Mouse (Mus musculus): Measurements from ENCODE around the gene Pnmt. TPM values are rescaled to one million over a fixed set of nuclear protein-coding genes. Genes with fewer than 3 reads are reported as not detected.

Gene Pnmt
- total and polyA plus RNA-seq, 3 experiments, result not detected

DNA sequence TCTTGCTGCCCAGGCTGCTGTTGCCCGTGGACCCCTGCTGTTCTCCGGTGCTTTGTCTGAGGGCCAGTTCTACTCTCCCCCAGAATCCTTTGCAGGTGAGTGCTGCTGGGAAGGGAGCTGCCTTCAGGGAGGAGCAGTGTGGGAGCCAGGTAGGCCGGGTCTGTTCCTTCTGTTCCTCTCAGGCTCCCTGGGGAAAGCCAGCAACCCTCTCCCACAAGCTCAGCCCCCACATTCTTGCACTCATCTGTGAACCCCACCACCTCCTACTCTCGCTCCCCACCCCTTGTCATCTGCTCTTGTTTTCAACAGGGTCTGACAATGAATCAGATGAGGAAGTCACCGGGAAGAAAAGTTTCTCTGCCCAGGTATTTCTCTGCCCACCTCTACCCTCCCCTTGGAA is 9.5 kb upstream of the Pnmt start:
- Histone ChIP-seq H3K36me3 (replicated peaks in 1 of 2; ENCODE audit: control insufficient read depth in 1 of 2, insufficient read depth in 1 of 2, low read length in 1 of 2) (peaks cover 65 to 93% of the 10 kb centered on the region in 2 experiments), H3K4me1 (ENCODE audit: control insufficient read depth in 1 of 2, insufficient read depth in 2 of 2) (no peaks in the 10 kb centered on the region), H3K27ac (ENCODE audit: insufficient read depth, low read depth) (no peak overlapping the region), H3K79me2 (replicated peaks; ENCODE audit: control insufficient read depth, extremely low read depth, insufficient read depth, poor library complexity, severe bottlenecking) (no peaks in the 10 kb centered on the region), H3K4me2 (ENCODE audit: insufficient read depth, low read depth, poor library complexity, severe bottlenecking) (no peak overlapping the region), H3K4me3 (replicated peaks in 1 of 3; ENCODE audit: low read depth in 2 of 3, low read length in 2 of 3, poor library complexity in 1 of 3) (no peak overlapping the region), H3K9ac (ENCODE audit: insufficient read depth, low read depth) (no peak overlapping the region), H3K9me3 (replicated peaks; ENCODE audit: low read length) (no peaks in the 10 kb centered on the region), H3K27me3 (replicated peaks) (no peaks in the 10 kb centered on the region)
- no peak for DNase-seq (ENCODE audit: extremely low read depth)
- in situ Hi-C loops (cut with MboI; ENCODE audit: low pct_ligation_motif_present, low pct_unique_long_range_greater_than_20kb, low sequenced_read_pairs), result no loop called here
- TF ChIP-seq IRF4 (IDR thresholded peaks at IDR 0.05; ENCODE audit: low read depth, low read length) (no peak), TBP (conservative IDR thresholded peaks at IDR 0.05; ENCODE audit: low read depth, low read length) (no peak), MAX (IDR thresholded peaks at IDR 0.05; ENCODE audit: low read length) (no peak), CHD1 (IDR thresholded peaks at IDR 0.05; ENCODE audit: low read depth, low read length) (no peak), USF1 (IDR thresholded peaks at IDR 0.05; ENCODE audit: low read depth, low read length) (no peak), MAZ (IDR thresholded peaks at IDR 0.05; ENCODE audit: low read depth, low read length) (no peak), E2F4 (IDR thresholded peaks at IDR 0.05; ENCODE audit: insufficient replicate concordance, low read depth, low read length) (no peak), KAT2A (IDR thresholded peaks at IDR 0.05; ENCODE audit: insufficient replicate concordance, low read length) (no peak), ZKSCAN1 (IDR thresholded peaks at IDR 0.05; ENCODE audit: borderline replicate concordance, low read depth, low read length) (no peak), POLR2A (IDR thresholded peaks at IDR 0.05; ENCODE audit: low read depth, low read length) (no peak), GABPA (IDR thresholded peaks at IDR 0.05; ENCODE audit: insufficient replicate concordance, low read depth, low read length) (no peak)
- dilution Hi-C loops (cut with MboI; ENCODE audit: extremely low pct_ligation_motif_present, extremely low pct_unique_long_range_greater_than_20kb, low sequenced_read_pairs), result no loop called here

- no peak for DNase-seq (ENCODE audit: extremely low read depth)
- H3K27ac ChIP-seq (ENCODE audit: insufficient read depth, low read depth), result no peak overlapping the region
- dilution Hi-C loops (cut with MboI; ENCODE audit: extremely low pct_ligation_motif_present, extremely low pct_unique_long_range_greater_than_20kb, low sequenced_read_pairs) (no loop called here), in situ Hi-C loops (cut with MboI; ENCODE audit: low pct_ligation_motif_present, low pct_unique_long_range_greater_than_20kb, low sequenced_read_pairs) (no loop called here)
- H3K36me3 ChIP-seq (replicated peaks in 1 of 2; ENCODE audit: control insufficient read depth in 1 of 2, insufficient read depth in 1 of 2, low read length in 1 of 2), result peaks cover 62 to 87% of the 10 kb centered on the region in 2 experiments
- no peak overlapping the region for H3K4me3 ChIP-seq (replicated peaks in 1 of 3; ENCODE audit: low read depth in 2 of 3, low read length in 2 of 3, poor library complexity in 1 of 3)
- H3K4me2 ChIP-seq (ENCODE audit: insufficient read depth, low read depth, poor library complexity, severe bottlenecking), result no peak overlapping the region
- H3K79me2 ChIP-seq (replicated peaks; ENCODE audit: control insufficient read depth, extremely low read depth, insufficient read depth, poor library complexity, severe bottlenecking), result no peaks in the 10 kb centered on the region
- no peaks in the 10 kb centered on the region for H3K9me3 ChIP-seq (replicated peaks; ENCODE audit: low read length)
- no peaks in the 10 kb centered on the region for H3K4me1 ChIP-seq (ENCODE audit: control insufficient read depth in 1 of 2, insufficient read depth in 2 of 2)
- H3K27me3 ChIP-seq (replicated peaks), result no peaks in the 10 kb centered on the region
- H3K9ac ChIP-seq (ENCODE audit: insufficient read depth, low read depth), result no peak overlapping the region
- no peak for TF ChIP-seq CHD1 (IDR thresholded peaks at IDR 0.05; ENCODE audit: low read depth, low read length)
- TF ChIP-seq UBTF (IDR thresholded peaks at IDR 0.05; ENCODE audit: low read depth, low read length), result no peak
- no peak for TF ChIP-seq POLR2A (IDR thresholded peaks at IDR 0.05; ENCODE audit: low read depth, low read length)
- no peak for TF ChIP-seq BHLHE40 (IDR thresholded peaks at IDR 0.05; ENCODE audit: low read depth, low read length)
- TF ChIP-seq NELFE (IDR thresholded peaks at IDR 0.05; ENCODE audit: low read depth, low read length), result no peak
Measured at GRCm38 (mm10) chr11:98377787-98378186, 8.5 kb upstream of the Pnmt start.

GRCm38 (mm10) chr11:98379379-98379778 is 6.9 kb upstream of the Pnmt start:
- no peak for DNase-seq (ENCODE audit: extremely low read depth)
- Histone ChIP-seq H3K9me3 (replicated peaks; ENCODE audit: low read length) (no peaks in the 10 kb centered on the region), H3K36me3 (replicated peaks in 1 of 2; ENCODE audit: control insufficient read depth in 1 of 2, insufficient read depth in 1 of 2, low read length in 1 of 2) (peaks cover 57 to 80% of the 10 kb centered on the region in 2 experiments), H3K9ac (ENCODE audit: insufficient read depth, low read depth) (no peak overlapping the region), H3K79me2 (replicated peaks; ENCODE audit: control insufficient read depth, extremely low read depth, insufficient read depth, poor library complexity, severe bottlenecking) (no peaks in the 10 kb centered on the region), H3K27ac (ENCODE audit: insufficient read depth, low read depth) (no peak overlapping the region), H3K4me3 (replicated peaks in 1 of 3; ENCODE audit: low read depth in 2 of 3, low read length in 2 of 3, poor library complexity in 1 of 3) (no peak overlapping the region), H3K4me2 (ENCODE audit: insufficient read depth, low read depth, poor library complexity, severe bottlenecking) (no peak overlapping the region), H3K4me1 (ENCODE audit: control insufficient read depth in 1 of 2, insufficient read depth in 2 of 2) (no peaks in the 10 kb centered on the region), H3K27me3 (replicated peaks) (no peaks in the 10 kb centered on the region)
- in situ Hi-C loops (cut with MboI; ENCODE audit: low pct_ligation_motif_present, low pct_unique_long_range_greater_than_20kb, low sequenced_read_pairs) (no loop called here), dilution Hi-C loops (cut with MboI; ENCODE audit: extremely low pct_ligation_motif_present, extremely low pct_unique_long_range_greater_than_20kb, low sequenced_read_pairs) (no loop called here)
- TF ChIP-seq MXI1 (IDR thresholded peaks at IDR 0.05; ENCODE audit: low read depth, low read length) (no peak), SIN3A (IDR thresholded peaks at IDR 0.05; ENCODE audit: low read length) (no peak), ETS1 (conservative IDR thresholded peaks at IDR 0.05; ENCODE audit: low read depth, low read length) (no peak), USF1 (IDR thresholded peaks at IDR 0.05; ENCODE audit: low read depth, low read length) (no peak), MEF2A (IDR thresholded peaks at IDR 0.05; ENCODE audit: borderline replicate concordance, low read depth, low read length) (no peak)

Measured in CH12.LX (cell line).